Mouse (Mus musculus) kidney, adult 9 months (tissue): ENCODE measurements at regions not wholly inside any gene's neighbourhood (a gene's known extent, or its start where the extent isn't known, plus 50 kb on each side); places are given as distances from the start of the nearest gene placed in this dataset.
A peak's percentile ranks its signal among the peaks of the same experiment; 100 is the strongest.

Experiments used
- DNase-seq: peaks from one replicate; pipeline ENCODE4 v3.0.0; 2022

GRCm38 (mm10) chr2:169010271-169010670, 54.9 kb upstream of the Zfp64 start:
- no peak for DNase-seq

- no peak for DNase-seq
These were observed 53.4 kb upstream of the Zfp64 start for GRCm38 (mm10) chr2:169008756-169009155.

DNA sequence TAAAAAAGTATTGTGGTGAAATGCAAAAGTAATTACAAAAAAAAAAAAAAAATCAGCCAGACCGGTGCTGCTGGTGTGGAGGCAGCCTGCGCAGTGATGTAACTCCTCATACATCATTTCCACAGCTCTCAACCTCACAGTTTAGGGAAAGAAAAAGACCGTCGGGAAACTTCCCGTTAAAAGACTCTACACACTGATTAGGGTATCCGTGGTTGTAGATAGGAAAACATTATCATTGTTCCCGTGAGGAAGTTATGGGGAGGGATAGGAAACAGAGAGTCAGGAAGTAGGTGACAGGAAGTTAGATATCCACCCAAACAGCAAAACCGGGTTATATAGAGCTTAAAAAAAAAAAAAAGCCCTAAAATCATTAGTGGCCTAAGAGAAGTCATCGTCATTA, 52.9 kb upstream of the Zfp64 start:
- no peak for DNase-seq

DNA sequence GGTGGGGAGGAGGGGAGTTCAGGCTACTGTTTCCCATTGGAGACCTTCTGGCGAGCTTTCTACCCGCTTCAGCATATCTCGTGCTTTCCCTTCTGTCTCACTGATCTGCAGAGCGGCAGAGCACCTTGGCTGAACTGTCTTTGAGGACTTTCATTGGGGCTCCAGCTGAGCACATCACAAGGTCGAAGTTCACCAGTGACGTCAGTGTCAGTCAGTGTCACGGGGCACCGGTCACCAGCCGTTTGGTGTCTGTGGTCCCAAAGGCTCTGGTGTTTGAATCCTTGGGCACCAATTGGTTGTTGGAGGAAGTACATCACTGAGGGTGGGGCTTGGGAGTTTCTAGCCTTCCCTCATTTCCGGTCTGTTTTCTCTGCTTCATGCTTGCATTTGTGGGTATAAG, 51.2 kb upstream of the Zfp64 start:
- peak; percentile 27 for DNase-seq

GRCm38 (mm10) chr2:169005810-169006209, 50.4 kb upstream of the Zfp64 start:
- no peak for DNase-seq
